Mouse (Mus musculus) hindbrain, postnatal 0 days (tissue): ENCODE results near the gene D17Wsu92e. TPM values are rescaled to one million over a fixed set of nuclear protein-coding genes. Genes with fewer than 3 reads are reported as not detected.
A peak's percentile ranks its signal among the peaks of the same experiment; 100 is the strongest.

Source experiments
- ATAC-seq: fragments of 200-750 bp; cut with Nextera tagmentation; 2 replicates; pipeline ENCODE4 v1.8.0; 2017; ENCODE audit warnings: mild to moderate bottlenecking, moderate TSS enrichment, moderate library complexity
- DNase-seq: peaks from one replicate; pipeline ENCODE4 v3.0.0-alpha.2; 2015; ENCODE audit warnings: low spot score
- H3K27ac ChIP-seq: fragments of 300-500 bp; sonication (generic); 2 replicates; pipeline ENCODE4 v1.5.1; 2014; ENCODE audit warnings: mild to moderate bottlenecking
- H3K27me3 ChIP-seq: fragments of 300-500 bp; sonication (generic); 2 replicates; pipeline ENCODE4 v1.6.1; 2014; ENCODE audit warnings: low read length, mixed read lengths; ENCODE audit not compliant: insufficient read depth
- H3K36me3 ChIP-seq: fragments of 300-500 bp; sonication (generic); 2 replicates; pipeline ENCODE4 v1.6.1; 2014; ENCODE audit warnings: low read length, mixed read lengths; ENCODE audit not compliant: insufficient read depth
- H3K4me1 ChIP-seq: fragments of 300-500 bp; sonication (generic); 2 replicates; pipeline ENCODE4 v1.6.1; 2014; ENCODE audit warnings: antibody characterized with exemption, low read length, mixed read lengths; ENCODE audit not compliant: insufficient read depth
- H3K4me2 ChIP-seq: fragments of 300-500 bp; sonication (generic); 2 replicates; pipeline ENCODE4 v1.6.1; 2014; ENCODE audit warnings: low read depth, mild to moderate bottlenecking, low read length, moderate library complexity, mixed read lengths
- H3K4me3 ChIP-seq: fragments of 300-500 bp; sonication (generic); 2 replicates; pipeline ENCODE4 v1.5.1; 2014; ENCODE audit warnings: low read length
- H3K9ac ChIP-seq: fragments of 300-500 bp; sonication (generic); replicated peaks from 2 replicates; pipeline ENCODE4 v1.6.1; 2014; ENCODE audit warnings: mild to moderate bottlenecking, low read length, moderate library complexity, mixed read lengths
- H3K9me3 ChIP-seq: fragments of 300-500 bp; sonication (generic); 2 replicates; pipeline ENCODE4 v1.6.1; 2016; ENCODE audit warnings: low read length, mixed read lengths
- CTCF ChIP-seq: IDR thresholded peaks from 2 replicates; pipeline ENCODE4 v1.5.1; 2016; ENCODE audit warnings: antibody characterized with exemption, control low read depth, low read depth
- WGBS: fragments of 180-500 bp; shearing (Covaris S2); extraction: QIAGEN DNeasy Blood & Tissue Kit; methylation state at CpG from one replicate; pipeline ENCODE4 v1.1.7; 2014; 5-methylcytosine and 5-hydroxymethylcytosine counted together
- polyA plus RNA-seq: library from polyadenylated mRNA; unstranded; fragments of >200 nt; fragmentation: Nextera tagmentation; extraction: Ambion mirVana; gene quantifications from 2 replicates; pipeline ENCODE4 v1.2.1, GENCODE M21; 2015
- total RNA-seq: library from RNA; depleted of rRNA; stranded (reverse); fragments of >200 nt; gene quantifications from 2 replicates; pipeline ENCODE4 v1.2.3, GENCODE M21; 2014; rRNA removed

Gene D17Wsu92e
- total RNA-seq (73.4 and 89.6 TPM in 2 replicates), polyA plus RNA-seq (10.3 and 10.5 TPM in 2 replicates)

- no peaks in the 10 kb centered on the region for H3K27me3 ChIP-seq
- H3K4me2 ChIP-seq, result peak within 1 kb of the TSS; percentile 93
- H3K4me3 ChIP-seq, result peak within 1 kb of the TSS; percentile 96
- 2% methylated on average over 43 of the region's 56 CpGs for WGBS
- H3K36me3 ChIP-seq, result no peaks in the 10 kb centered on the region
- DNase-seq, result peak; percentile 99
- no peaks in the 10 kb centered on the region for H3K9me3 ChIP-seq
- no peak for TF ChIP-seq CTCF
- ATAC-seq, result peak; percentile 98
- peak within 1 kb of the TSS; percentile 89 for H3K9ac ChIP-seq
- H3K4me1 ChIP-seq, result peaks cover 15% of the 10 kb centered on the region
- H3K27ac ChIP-seq, result peak within 1 kb of the TSS; percentile 76
Measured at GRCm38 (mm10) chr17:27820568-27821406, at the start of gene D17Wsu92e. Gene D17Wsu92e, minus strand, starts transcription at chr17:27820648.

GRCm38 (mm10) chr17:27866737-27867136 is 46.3 kb upstream of the D17Wsu92e start:
- no peaks in the 10 kb centered on the region for H3K4me1 ChIP-seq
- H3K27ac ChIP-seq, result no peak overlapping the region
- H3K9me3 ChIP-seq, result no peaks in the 10 kb centered on the region
- no peak overlapping the region for H3K9ac ChIP-seq
- DNase-seq, result no peak
- TF ChIP-seq CTCF, result no peak
- H3K4me3 ChIP-seq, result no peak overlapping the region
- no peaks in the 10 kb centered on the region for H3K36me3 ChIP-seq
- H3K4me2 ChIP-seq, result no peak overlapping the region
- ATAC-seq, result no peak
- H3K27me3 ChIP-seq, result no peaks in the 10 kb centered on the region
- WGBS, result 87% methylated on average over 4 of the region's 4 CpGs

- no peaks in the 10 kb centered on the region for H3K4me1 ChIP-seq
- H3K4me3 ChIP-seq, result no peak overlapping the region
- TF ChIP-seq CTCF, result peak; percentile 20
- H3K9ac ChIP-seq, result no peak overlapping the region
- no peaks in the 10 kb centered on the region for H3K9me3 ChIP-seq
- no peak for ATAC-seq
- H3K4me2 ChIP-seq, result no peak overlapping the region
- no peak overlapping the region for H3K27ac ChIP-seq
- no peaks in the 10 kb centered on the region for H3K36me3 ChIP-seq
- 90% methylated on average over 2 of the region's 2 CpGs for WGBS
- H3K27me3 ChIP-seq, result no peaks in the 10 kb centered on the region
- DNase-seq, result no peak
Measured at GRCm38 (mm10) chr17:27865461-27865860, 45.0 kb upstream of the D17Wsu92e start.

GRCm38 (mm10) chr17:27859131-27859530 is 38.7 kb upstream of the D17Wsu92e start:
- Histone ChIP-seq H3K9ac (no peak overlapping the region), H3K36me3 (no peaks in the 10 kb centered on the region), H3K4me1 (peaks cover 17% of the 10 kb centered on the region), H3K27me3 (no peaks in the 10 kb centered on the region), H3K4me2 (0 out of 2 replicates have a peak overlapping the region, but pooled peaks have one; percentile 18), H3K27ac (no peak overlapping the region), H3K4me3 (no peak overlapping the region), H3K9me3 (no peaks in the 10 kb centered on the region)
- no peak for DNase-seq
- ATAC-seq, result no peak
- TF ChIP-seq CTCF, result no peak
- 39% methylated on average over 2 of the region's 2 CpGs for WGBS

- Histone ChIP-seq H3K9ac (peak overlapping the region; percentile 85; the same call in 1 of the 2 replicates), H3K4me3 (peak overlapping the region; percentile 91), H3K9me3 (no peaks in the 10 kb centered on the region), H3K4me1 (peaks cover 17% of the 10 kb centered on the region), H3K27me3 (no peaks in the 10 kb centered on the region), H3K27ac (0 out of 2 replicates have a peak overlapping the region, but pooled peaks have one; percentile 86), H3K36me3 (no peaks in the 10 kb centered on the region), H3K4me2 (peak overlapping the region; percentile 62)
- TF ChIP-seq CTCF, result no peak
- DNase-seq (no peak), ATAC-seq (no peak)
- WGBS, result 42% methylated on average over 11 of the region's 11 CpGs
Measured at GRCm38 (mm10) chr17:27857649-27858475, 37.4 kb upstream of the D17Wsu92e start.

GRCm38 (mm10) chr17:27856798-27857648 is 36.6 kb upstream of the D17Wsu92e start:
- peak overlapping the region; percentile 62 for H3K4me2 ChIP-seq
- peak overlapping the region; percentile 91 for H3K4me3 ChIP-seq
- peak overlapping the region; percentile 85 for H3K9ac ChIP-seq
- no peaks in the 10 kb centered on the region for H3K27me3 ChIP-seq
- peak; percentile 53 for DNase-seq
- peaks cover 17% of the 10 kb centered on the region for H3K4me1 ChIP-seq
- H3K27ac ChIP-seq, result peak overlapping the region; percentile 86
- TF ChIP-seq CTCF, result no peak; the same call in 1 of the 2 replicates
- H3K9me3 ChIP-seq, result no peaks in the 10 kb centered on the region
- peak; percentile 56; the same call in 1 of the 2 replicates for ATAC-seq
- 2% methylated on average over 52 of the region's 52 CpGs for WGBS
- 0 out of 2 replicates have a peak, but pooled peaks cover 3% of the 10 kb centered on the region for H3K36me3 ChIP-seq
